Mouse (Mus musculus) liver, embryonic 11.5 days (tissue): ENCODE measurements around the gene Sf3a1. TPM values are rescaled to one million over a fixed set of nuclear protein-coding genes. Genes with fewer than 3 reads are reported as not detected.
A peak's percentile ranks its signal among the peaks of the same experiment; 100 is the strongest.

Experiments used
- ATAC-seq: fragments of 200-750 bp; cut with Nextera tagmentation; replicated peaks from 2 replicates; pipeline ENCODE4 v1.8.0; 2017; ENCODE audit warnings: moderate number of reproducible peaks, mild to moderate bottlenecking, moderate TSS enrichment, moderate library complexity; ENCODE audit not compliant: low FRiP score
- DNase-seq: peaks from one replicate; pipeline ENCODE4 v3.0.0-alpha.2; 2017; ENCODE audit warnings: low spot score
- H3K27ac ChIP-seq: fragments of 300-500 bp; sonication (generic); 2 replicates; pipeline ENCODE4 v1.5.1; 2014; ENCODE audit warnings: mild to moderate bottlenecking, low read depth, low read length, control low read depth
- H3K27me3 ChIP-seq: fragments of 300-500 bp; sonication (generic); replicated peaks from 2 replicates; pipeline ENCODE4 v1.6.1; 2014; ENCODE audit warnings: low read length, mixed read lengths; ENCODE audit not compliant: control insufficient read depth, insufficient read depth
- H3K36me3 ChIP-seq: fragments of 300-500 bp; sonication (generic); 2 replicates; pipeline ENCODE4 v1.6.1; 2014; ENCODE audit warnings: mild to moderate bottlenecking, low read length, moderate library complexity, mixed read lengths; ENCODE audit not compliant: control insufficient read depth, insufficient read depth
- H3K4me1 ChIP-seq: fragments of 300-500 bp; sonication (generic); replicated peaks from 2 replicates; pipeline ENCODE4 v1.6.1; 2014; ENCODE audit warnings: low read length, mixed read lengths; ENCODE audit not compliant: control insufficient read depth, insufficient read depth
- H3K4me2 ChIP-seq: fragments of 300-500 bp; sonication (generic); 2 replicates; pipeline ENCODE4 v1.6.1; 2014; ENCODE audit warnings: mild to moderate bottlenecking, control low read depth, moderate library complexity
- H3K4me3 ChIP-seq: fragments of 300-500 bp; sonication (generic); 2 replicates; pipeline ENCODE4 v1.5.1; 2014; ENCODE audit warnings: low read depth, low read length, control low read depth
- H3K9ac ChIP-seq: fragments of 300-500 bp; sonication (generic); 2 replicates; pipeline ENCODE4 v1.6.1; 2014; ENCODE audit warnings: low read depth, low read length, control low read depth
- H3K9me3 ChIP-seq: fragments of 300-500 bp; sonication (generic); 2 replicates; pipeline ENCODE4 v1.6.1; 2016; ENCODE audit warnings: low read length, inconsistent platforms, mixed read lengths; ENCODE audit not compliant: control insufficient read depth
- WGBS: fragments of 180-500 bp; shearing (Covaris S2); extraction: QIAGEN DNeasy Blood & Tissue Kit; methylation state at CpG from one replicate; pipeline ENCODE4 v1.1.7; 2014; 5-methylcytosine and 5-hydroxymethylcytosine counted together
- polyA plus RNA-seq: library from polyadenylated mRNA; unstranded; fragments of >200 nt; fragmentation: Nextera tagmentation; extraction: Ambion mirVana; gene quantifications from 2 replicates; pipeline ENCODE4 v1.2.1, GENCODE M21; 2014

Sf3a1 gene
- polyA plus RNA-seq, 1 experiment from 2014 or later: 76.0 TPM

DNA sequence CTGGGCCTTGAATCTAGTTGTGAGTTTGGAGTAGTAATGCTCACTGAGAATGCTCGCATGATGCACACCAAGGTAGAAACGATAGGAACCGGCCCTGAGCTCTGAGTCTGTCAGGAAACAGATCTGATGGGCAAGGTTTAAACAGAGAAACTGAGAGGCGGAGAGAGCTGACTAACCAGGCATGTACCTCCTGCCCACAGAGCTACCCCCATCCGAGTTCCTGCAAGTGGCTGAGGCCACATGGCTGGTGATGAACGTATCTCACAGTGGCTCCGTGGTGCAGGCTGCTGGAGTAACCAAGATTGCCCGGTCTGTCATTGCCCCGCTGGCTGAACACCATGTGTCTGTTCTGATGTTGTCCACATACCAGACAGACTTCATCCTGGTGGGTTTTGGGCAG is 59.8 kb downstream of the Sf3a1 start:
- peaks cover 5% of the 10 kb centered on the region; the same call in 1 of the 2 replicates for H3K27me3 ChIP-seq
- DNase-seq (no peak), ATAC-seq (no peak)
- no peak overlapping the region for H3K9ac ChIP-seq
- H3K4me2 ChIP-seq: no peak overlapping the region
- 52% methylated on average over 9 of the region's 9 CpGs for WGBS
- no peak overlapping the region for H3K27ac ChIP-seq
- H3K4me1 ChIP-seq: peaks cover 26% of the 10 kb centered on the region
- H3K36me3 ChIP-seq: peaks cover 2% of the 10 kb centered on the region; the same call in 1 of the 2 replicates
- H3K9me3 ChIP-seq: no peaks in the 10 kb centered on the region
- no peak overlapping the region for H3K4me3 ChIP-seq

GRCm38 (mm10) chr11:4220443-4221400 is 60.6 kb downstream of the Sf3a1 start:
- Histone ChIP-seq H3K9ac (no peak overlapping the region), H3K4me3 (no peak overlapping the region), H3K27me3 (peaks cover 5% of the 10 kb centered on the region; the same call in 1 of the 2 replicates), H3K27ac (no peak overlapping the region), H3K4me2 (no peak overlapping the region), H3K9me3 (no peaks in the 10 kb centered on the region), H3K4me1 (peaks cover 26% of the 10 kb centered on the region), H3K36me3 (no peaks in the 10 kb centered on the region)
- 47% methylated on average over 28 of the region's 28 CpGs for WGBS
- DNase-seq: peak; percentile 81
- ATAC-seq: no peak; the same call in 1 of the 2 replicates

DNA sequence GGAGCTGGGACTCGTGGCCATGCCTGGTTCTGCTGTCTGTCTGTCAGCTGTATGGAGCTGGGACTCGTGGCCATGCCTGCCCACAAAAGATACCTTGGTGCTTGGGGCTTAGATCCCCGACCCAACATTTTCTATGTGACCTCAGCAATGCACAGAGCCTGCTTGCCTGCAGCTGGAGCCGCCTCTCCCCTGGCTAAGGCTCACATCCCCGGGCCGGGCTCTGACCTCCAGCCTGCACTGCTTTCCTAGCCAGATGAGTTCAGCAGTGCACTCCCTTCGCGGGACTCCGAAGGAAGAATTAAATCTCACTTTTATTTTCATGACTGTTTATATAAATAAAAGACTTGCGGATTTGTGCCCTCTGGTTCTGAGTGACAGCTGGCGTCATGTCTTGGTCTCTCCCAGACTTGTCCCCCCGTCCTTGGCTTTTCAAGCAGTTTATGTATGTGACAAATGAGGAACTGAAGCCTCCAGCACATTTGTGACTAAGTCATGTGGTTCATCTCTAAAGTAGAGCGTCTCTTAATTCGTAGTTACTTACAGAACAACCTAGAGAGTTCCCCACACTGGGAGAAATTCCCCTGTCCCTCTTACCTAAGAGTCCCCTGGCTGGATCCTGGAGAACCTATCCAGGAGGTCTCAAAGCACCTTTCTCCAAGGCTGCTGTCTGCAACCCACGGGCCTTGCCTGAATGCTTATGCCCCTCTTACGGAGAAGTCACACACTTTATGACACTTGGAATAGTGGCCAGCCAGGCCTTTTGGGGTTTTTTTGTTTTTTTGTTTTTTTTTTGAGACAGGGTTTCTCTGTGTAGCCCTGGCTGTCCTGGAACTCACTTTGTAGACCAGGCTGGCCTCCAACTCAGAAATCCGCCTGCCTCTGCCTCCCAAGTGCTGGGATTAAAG is 62.1 kb downstream of the Sf3a1 start:
- Histone ChIP-seq H3K27ac (peak overlapping the region; percentile 38), H3K9me3 (no peaks in the 10 kb centered on the region), H3K27me3 (peaks cover 5% of the 10 kb centered on the region; the same call in 1 of the 2 replicates), H3K4me1 (peaks cover 34% of the 10 kb centered on the region), H3K9ac (no peak overlapping the region), H3K36me3 (no peaks in the 10 kb centered on the region), H3K4me2 (no peak overlapping the region), H3K4me3 (no peak overlapping the region)
- no peak for DNase-seq
- 69% methylated on average over 17 of the region's 17 CpGs for WGBS
- ATAC-seq: no peak

GRCm38 (mm10) chr11:4223393-4224188 is 63.4 kb downstream of the Sf3a1 start:
- DNase-seq (peak; percentile 73), ATAC-seq (peak; percentile 87)
- Histone ChIP-seq H3K9ac (peak overlapping the region; percentile 69), H3K4me3 (peak overlapping the region; percentile 56), H3K4me1 (peaks cover 28% of the 10 kb centered on the region), H3K4me2 (peak overlapping the region; percentile 57), H3K27ac (peak overlapping the region; percentile 68), H3K36me3 (no peaks in the 10 kb centered on the region), H3K27me3 (peaks cover 4% of the 10 kb centered on the region; the same call in 1 of the 2 replicates), H3K9me3 (no peaks in the 10 kb centered on the region)
- 45% methylated on average over 5 of the region's 7 CpGs for WGBS

GRCm38 (mm10) chr11:4224223-4224622 is 64.1 kb downstream of the Sf3a1 start:
- Histone ChIP-seq H3K27ac (peak overlapping the region; percentile 68), H3K4me2 (peak overlapping the region; percentile 57), H3K36me3 (no peaks in the 10 kb centered on the region), H3K4me1 (peaks cover 25% of the 10 kb centered on the region), H3K9me3 (no peaks in the 10 kb centered on the region), H3K4me3 (peak overlapping the region; percentile 56), H3K27me3 (peaks cover under 1% of the 10 kb centered on the region; the same call in 1 of the 2 replicates), H3K9ac (peak overlapping the region; percentile 69)
- ATAC-seq (no peak), DNase-seq (no peak)
- 59% methylated on average over 2 of the region's 2 CpGs for WGBS

- WGBS: 75% methylated on average over 5 of the region's 5 CpGs
- DNase-seq (no peak), ATAC-seq (peak; percentile 53)
- H3K4me3 ChIP-seq: 0 out of 2 replicates have a peak overlapping the region, but pooled peaks have one; percentile 11
- H3K4me2 ChIP-seq: peak overlapping the region; percentile 57
- peak overlapping the region; percentile 55 for H3K27ac ChIP-seq
- H3K36me3 ChIP-seq: no peaks in the 10 kb centered on the region
- H3K9me3 ChIP-seq: no peaks in the 10 kb centered on the region
- peak overlapping the region; percentile 37; the same call in 1 of the 2 replicates for H3K9ac ChIP-seq
- peaks cover 22% of the 10 kb centered on the region for H3K4me1 ChIP-seq
- H3K27me3 ChIP-seq: no peaks in the 10 kb centered on the region
Measured at GRCm38 (mm10) chr11:4226569-4227325, 66.6 kb downstream of the Sf3a1 start.

- DNase-seq: no peak
- ATAC-seq: no peak
- peaks cover 18% of the 10 kb centered on the region for H3K4me1 ChIP-seq
- H3K9ac ChIP-seq: no peak overlapping the region
- no peak overlapping the region for H3K4me3 ChIP-seq
- no peaks in the 10 kb centered on the region for H3K27me3 ChIP-seq
- H3K27ac ChIP-seq: no peak overlapping the region
- H3K36me3 ChIP-seq: no peaks in the 10 kb centered on the region
- H3K4me2 ChIP-seq: no peak overlapping the region
- H3K9me3 ChIP-seq: no peaks in the 10 kb centered on the region
- 56% methylated on average over 8 of the region's 8 CpGs for WGBS
Measured at GRCm38 (mm10) chr11:4228463-4228862, 68.3 kb downstream of the Sf3a1 start.
